Mouse (Mus musculus): ENCODE measurements around the gene Sall4.

DNA sequence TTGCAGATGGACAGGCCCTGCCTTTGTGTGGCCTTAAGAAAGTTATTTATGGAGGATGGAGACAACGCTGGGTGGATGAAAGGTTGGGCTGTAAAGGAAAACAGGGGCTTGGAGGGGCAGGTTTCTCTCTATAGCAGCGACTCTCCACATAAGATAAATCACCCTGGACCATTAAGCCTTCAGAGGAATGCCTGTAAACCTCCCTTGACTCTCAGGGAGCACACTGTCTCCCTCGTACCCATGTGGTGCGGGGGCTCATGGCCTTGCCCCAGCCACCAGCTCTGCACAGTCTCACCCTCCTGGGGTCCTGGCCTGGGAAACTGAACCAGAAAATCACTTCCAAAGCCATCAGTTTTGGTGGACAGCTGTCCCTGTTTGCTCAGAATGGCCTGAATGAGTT, 36.1 kb upstream of the Sall4 start:
- TF ChIP-seq POLR2A (IDR thresholded peaks at IDR 0.05; ENCODE audit: low read depth, low read length) (no peak), CTCF (conservative IDR thresholded peaks at IDR 0.05; ENCODE audit: insufficient read depth, insufficient read length, low read depth, low read length) (no peak)
